Mouse (Mus musculus) midbrain, embryonic 16.5 days (tissue): ENCODE results near the gene Aldh3b1. TPM values are rescaled to one million over a fixed set of nuclear protein-coding genes. Genes with fewer than 3 reads are reported as not detected.

Experiments used
- ATAC-seq: fragments of 200-750 bp; cut with Nextera tagmentation; 2 replicates; pipeline ENCODE4 v1.8.0; 2017; ENCODE audit warnings: moderate TSS enrichment
- H3K27ac ChIP-seq: fragments of 300-500 bp; sonication (generic); 2 replicates; pipeline ENCODE4 v1.5.1; 2014; ENCODE audit warnings: mild to moderate bottlenecking, low read length, mixed read lengths
- H3K27me3 ChIP-seq: fragments of 300-500 bp; sonication (generic); 2 replicates; pipeline ENCODE4 v1.6.1; 2014; ENCODE audit warnings: low read depth, low read length, mixed read lengths; ENCODE audit not compliant: control insufficient read depth, insufficient read depth
- H3K36me3 ChIP-seq: fragments of 300-500 bp; sonication (generic); 2 replicates; pipeline ENCODE4 v1.6.1; 2014; ENCODE audit warnings: mild to moderate bottlenecking, low read length, moderate library complexity, mixed read lengths; ENCODE audit not compliant: control insufficient read depth, insufficient read depth
- H3K4me1 ChIP-seq: fragments of 300-500 bp; sonication (generic); 2 replicates; pipeline ENCODE4 v1.6.1; 2014; ENCODE audit warnings: mild to moderate bottlenecking, low read length, mixed read lengths; ENCODE audit not compliant: control insufficient read depth, insufficient read depth
- H3K4me2 ChIP-seq: fragments of 300-500 bp; sonication (generic); 2 replicates; pipeline ENCODE4 v1.6.1; 2014; ENCODE audit warnings: mild to moderate bottlenecking, low read length, mixed read lengths
- H3K4me3 ChIP-seq: fragments of 300-500 bp; sonication (generic); 2 replicates; pipeline ENCODE4 v1.5.1; 2014; ENCODE audit warnings: low read depth, mild to moderate bottlenecking, low read length, moderate library complexity, mixed read lengths
- H3K9ac ChIP-seq: fragments of 300-500 bp; sonication (generic); 2 replicates; pipeline ENCODE4 v1.6.1; 2014; ENCODE audit warnings: low read depth, low read length, mixed read lengths
- H3K9me3 ChIP-seq: fragments of 300-500 bp; sonication (generic); replicated peaks from 2 replicates; pipeline ENCODE4 v1.6.1; 2014; ENCODE audit warnings: mild to moderate bottlenecking, low read length, mixed read lengths; ENCODE audit not compliant: control insufficient read depth, poor library complexity, severe bottlenecking
- WGBS: fragments of 180-500 bp; shearing (Covaris S2); extraction: QIAGEN DNeasy Blood & Tissue Kit; methylation state at CpG from one replicate; pipeline ENCODE4 v1.1.7; 2014; 5-methylcytosine and 5-hydroxymethylcytosine counted together
- polyA plus RNA-seq: library from polyadenylated mRNA; unstranded; fragments of >200 nt; fragmentation: Nextera tagmentation; extraction: Ambion mirVana; gene quantifications from 2 replicates; pipeline ENCODE4 v1.2.1, GENCODE M21; 2015

The Aldh3b1 gene
- polyA plus RNA-seq, 1 experiment from 2014 or later = 2.0 TPM

DNA sequence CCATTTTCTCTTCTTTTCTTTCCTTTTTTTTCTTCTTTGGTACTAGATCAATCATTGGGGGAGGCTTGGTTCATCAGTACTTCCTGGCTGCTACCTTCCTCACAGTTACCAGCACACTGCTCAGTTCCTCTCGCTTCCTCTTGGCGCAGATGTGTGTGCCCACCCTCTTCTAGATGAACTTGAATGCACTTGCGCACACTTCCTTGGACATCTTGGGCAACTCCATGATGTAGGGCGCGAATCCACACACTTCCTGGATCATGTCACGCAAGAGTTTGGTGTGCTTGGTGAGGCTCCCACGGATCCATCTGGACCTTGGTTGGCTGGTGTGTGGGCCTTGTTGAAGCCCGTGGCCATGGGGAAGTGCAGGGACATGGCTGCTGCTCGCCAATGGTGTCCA lies 2.1 kb upstream of the Aldh3b1 start:
- no peaks in the 10 kb centered on the region for H3K36me3 ChIP-seq
- H3K9me3 ChIP-seq = no peaks in the 10 kb centered on the region
- ATAC-seq = no peak
- 91% methylated on average over 9 of the region's 9 CpGs for WGBS
- H3K4me2 ChIP-seq = no peak overlapping the region
- H3K27ac ChIP-seq = no peak overlapping the region
- no peak overlapping the region for H3K9ac ChIP-seq
- H3K4me3 ChIP-seq = no peak overlapping the region
- H3K4me1 ChIP-seq = peaks cover 13% of the 10 kb centered on the region
- peaks cover 8% of the 10 kb centered on the region for H3K27me3 ChIP-seq

DNA sequence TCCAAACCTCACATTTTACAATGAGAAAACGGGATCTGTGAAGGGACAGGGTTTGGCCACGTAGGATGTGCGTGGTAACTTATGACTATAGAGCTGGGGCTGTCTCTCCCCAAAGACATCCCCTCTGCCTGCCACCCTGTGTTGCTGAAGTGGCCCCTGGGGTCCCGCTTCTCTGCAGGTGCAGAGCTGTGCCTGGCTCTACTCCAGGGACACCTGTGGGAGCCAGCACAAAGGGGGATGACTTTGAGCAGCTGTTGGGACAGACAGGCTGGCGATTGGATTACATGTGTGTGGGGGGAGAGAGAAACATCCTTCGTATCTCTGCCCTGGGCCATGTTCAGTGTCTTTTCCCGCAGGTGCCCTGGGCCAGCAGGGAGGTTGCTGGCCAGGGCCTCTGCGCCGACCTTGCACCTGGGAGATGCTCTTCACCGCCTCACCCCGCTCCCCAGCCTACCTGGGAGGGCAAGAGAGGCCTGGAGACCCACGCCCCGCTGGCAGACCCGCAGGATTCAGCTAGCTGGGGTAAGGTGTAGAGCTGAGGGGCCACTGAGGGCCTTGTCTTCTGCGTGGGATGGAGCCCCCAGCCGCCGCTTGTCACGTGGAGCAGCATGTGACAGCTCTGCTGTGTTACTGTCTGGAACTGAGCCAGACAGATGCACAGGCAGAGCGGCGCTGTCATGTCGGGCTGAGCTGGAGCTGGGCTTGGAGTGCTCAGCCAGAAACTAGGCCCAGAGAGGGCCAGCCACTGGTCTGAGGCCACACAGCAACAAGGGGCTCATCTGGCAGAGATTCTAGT lies 852 bp upstream of the Aldh3b1 start:
- WGBS = 73% methylated on average over 21 of the region's 21 CpGs
- Histone ChIP-seq H3K9me3 (no peaks in the 10 kb centered on the region), H3K9ac (no peak overlapping the region), H3K27me3 (peaks cover 3% of the 10 kb centered on the region), H3K4me3 (no peak overlapping the region), H3K27ac (peak overlapping the region; percentile 55; the same call in 1 of the 2 replicates), H3K36me3 (no peaks in the 10 kb centered on the region), H3K4me2 (no peak overlapping the region), H3K4me1 (peaks cover 6% of the 10 kb centered on the region)
- ATAC-seq = no peak

DNA sequence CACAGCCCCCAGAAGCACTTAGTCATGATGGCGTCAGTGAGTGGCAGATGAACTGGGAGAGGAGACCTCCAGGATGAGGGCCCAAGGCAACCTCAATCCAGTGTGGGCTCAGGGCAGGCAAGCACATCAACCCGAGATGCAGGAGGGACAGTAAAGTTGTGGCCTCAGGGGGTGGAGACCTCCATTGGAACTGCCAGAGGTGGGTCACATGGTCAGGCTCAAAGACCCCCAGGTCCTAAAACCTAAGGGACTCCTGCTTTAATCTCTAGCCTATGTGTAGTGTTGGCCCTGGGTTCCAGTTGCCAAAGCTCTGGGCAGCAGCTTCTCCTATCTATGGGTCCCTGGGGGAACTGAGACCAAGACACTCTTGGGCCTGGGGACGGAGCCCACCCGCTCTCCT lies 829 bp downstream of the Aldh3b1 start:
- Histone ChIP-seq H3K9me3 (no peaks in the 10 kb centered on the region), H3K27me3 (no peaks in the 10 kb centered on the region), H3K4me1 (peaks cover 2% of the 10 kb centered on the region; the same call in 1 of the 2 replicates), H3K27ac (no peak overlapping the region), H3K4me2 (no peak overlapping the region), H3K4me3 (no peak overlapping the region), H3K36me3 (no peaks in the 10 kb centered on the region), H3K9ac (no peak overlapping the region)
- ATAC-seq = no peak
- WGBS = 79% methylated on average over 4 of the region's 4 CpGs

DNA sequence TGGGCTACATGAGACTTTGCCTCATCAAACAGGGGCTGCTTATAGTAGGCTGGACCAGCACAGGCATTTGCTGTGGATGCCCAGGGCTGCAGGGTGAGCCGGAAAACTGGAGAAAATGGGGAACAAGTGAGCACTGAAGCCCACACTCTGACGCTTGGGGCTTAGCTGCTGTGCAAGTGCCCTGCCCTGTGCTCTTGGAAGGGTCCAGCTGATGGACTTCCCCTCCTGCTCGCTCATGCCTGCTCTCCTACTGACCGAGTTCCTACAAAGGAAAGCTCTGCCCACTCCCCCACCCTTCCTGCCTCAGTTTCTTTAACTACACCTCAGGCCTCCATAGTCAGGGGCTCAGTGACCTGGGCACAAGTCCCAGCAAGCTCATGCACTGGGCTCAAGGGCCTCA lies 1.6 kb downstream of the Aldh3b1 start:
- Histone ChIP-seq H3K4me2 (no peak overlapping the region), H3K9ac (no peak overlapping the region)
- ATAC-seq = no peak

DNA sequence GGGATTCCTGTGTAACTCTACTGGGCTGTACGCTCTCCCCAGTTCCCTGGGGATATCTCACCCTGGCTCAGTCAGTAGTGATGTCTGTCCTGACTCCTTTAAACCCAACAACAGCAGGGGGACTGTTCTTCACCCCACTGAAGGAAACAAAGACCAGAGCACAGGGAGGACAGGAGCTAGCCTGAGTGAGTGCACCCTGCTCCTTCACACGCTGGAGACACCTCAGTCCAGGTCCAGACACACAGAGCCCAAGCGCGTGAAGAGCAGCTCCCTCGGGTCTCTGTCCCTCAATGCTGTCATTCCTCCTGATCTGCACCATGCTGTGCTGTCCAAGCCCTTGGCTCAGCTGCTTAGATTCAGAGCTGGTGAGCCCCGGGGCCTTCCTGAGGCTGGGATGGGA lies 2.9 kb downstream of the Aldh3b1 start:
- no peak overlapping the region for H3K9ac ChIP-seq
- peaks cover 2% of the 10 kb centered on the region; the same call in 1 of the 2 replicates for H3K4me1 ChIP-seq
- WGBS = 58% methylated on average over 6 of the region's 6 CpGs
- H3K27ac ChIP-seq = no peak overlapping the region
- H3K27me3 ChIP-seq = no peaks in the 10 kb centered on the region
- no peak overlapping the region for H3K4me2 ChIP-seq
- no peaks in the 10 kb centered on the region for H3K9me3 ChIP-seq
- no peak overlapping the region for H3K4me3 ChIP-seq
- ATAC-seq = no peak
- H3K36me3 ChIP-seq = no peaks in the 10 kb centered on the region

More for the DNA sequence above, 1.6 kb downstream of the Aldh3b1 start:
- peaks cover 2% of the 10 kb centered on the region; the same call in 1 of the 2 replicates for H3K4me1 ChIP-seq
- H3K4me3 ChIP-seq = no peak overlapping the region
- H3K36me3 ChIP-seq = no peaks in the 10 kb centered on the region
- WGBS = 86% methylated on average over 4 of the region's 4 CpGs
- no peaks in the 10 kb centered on the region for H3K27me3 ChIP-seq
- no peaks in the 10 kb centered on the region for H3K9me3 ChIP-seq
- H3K27ac ChIP-seq = no peak overlapping the region

DNA sequence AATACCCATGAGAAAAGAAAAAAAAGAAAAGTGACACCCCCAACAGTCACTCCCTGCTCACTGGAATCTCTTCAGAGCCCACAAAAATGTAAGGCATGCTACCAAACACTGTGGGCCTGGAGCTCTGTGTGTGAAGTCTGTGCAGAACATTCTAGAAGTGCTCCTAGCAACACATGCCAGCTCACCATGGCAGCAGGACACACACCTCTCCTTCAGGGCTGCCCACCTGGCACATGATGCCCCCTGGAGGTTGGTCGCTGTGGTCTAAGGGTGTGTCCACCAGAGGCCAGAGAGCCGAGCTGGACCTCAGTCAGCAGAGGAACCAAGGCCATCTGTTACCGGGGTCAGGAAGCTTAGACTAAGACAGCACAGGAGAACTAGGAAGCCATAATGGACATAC lies 3.3 kb downstream of the Aldh3b1 start:
- Histone ChIP-seq H3K4me1 (peaks cover 2% of the 10 kb centered on the region; the same call in 1 of the 2 replicates), H3K36me3 (no peaks in the 10 kb centered on the region), H3K4me3 (no peak overlapping the region), H3K4me2 (no peak overlapping the region), H3K27me3 (no peaks in the 10 kb centered on the region), H3K9me3 (no peaks in the 10 kb centered on the region), H3K9ac (no peak overlapping the region), H3K27ac (no peak overlapping the region)
- 64% methylated on average over 3 of the region's 3 CpGs for WGBS
- no peak for ATAC-seq

DNA sequence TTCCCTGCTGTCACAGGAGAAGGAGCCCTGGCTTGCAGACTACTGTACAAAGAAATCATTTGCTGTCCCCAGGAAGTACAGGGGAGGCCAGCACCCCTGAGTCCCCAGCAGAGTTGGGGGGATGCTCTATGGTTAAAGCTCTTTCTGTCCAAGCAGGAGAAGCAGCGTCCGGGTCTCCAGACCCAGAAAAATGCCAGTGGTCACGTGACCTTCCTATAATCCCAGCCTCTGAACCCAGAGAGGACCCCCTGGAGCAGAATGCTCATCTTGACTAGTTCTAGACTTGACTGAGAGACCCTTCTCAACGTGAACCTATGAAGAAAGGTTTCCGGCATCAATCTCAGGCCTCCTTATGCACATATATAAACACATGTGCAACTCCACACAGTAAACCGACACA lies 3.7 kb downstream of the Aldh3b1 start:
- Histone ChIP-seq H3K27ac (no peak overlapping the region), H3K27me3 (no peaks in the 10 kb centered on the region), H3K4me1 (peaks cover 2% of the 10 kb centered on the region; the same call in 1 of the 2 replicates), H3K4me3 (no peak overlapping the region), H3K36me3 (no peaks in the 10 kb centered on the region), H3K4me2 (no peak overlapping the region), H3K9me3 (no peaks in the 10 kb centered on the region), H3K9ac (no peak overlapping the region)
- ATAC-seq = no peak
- 81% methylated on average over 6 of the region's 6 CpGs for WGBS

DNA sequence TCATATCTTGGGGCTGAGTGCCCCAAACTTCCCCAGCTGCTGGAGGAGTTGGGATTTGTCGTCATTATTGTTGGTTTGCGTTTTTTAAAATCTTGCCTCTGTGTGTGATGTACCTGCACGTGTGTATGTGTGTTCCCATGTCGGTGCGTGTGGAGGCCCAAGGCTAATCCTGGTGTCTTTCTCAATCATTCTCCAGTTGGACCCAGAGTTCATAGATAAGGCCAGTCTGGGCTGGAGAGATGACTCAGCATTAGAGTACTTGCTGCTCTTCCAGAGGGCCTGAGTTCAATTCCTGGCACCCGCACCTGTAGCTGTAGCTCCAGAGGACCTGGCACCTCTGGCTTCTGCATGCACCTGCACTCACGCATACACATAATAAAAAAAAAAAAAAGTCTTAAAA lies 4.7 kb downstream of the Aldh3b1 start:
- no peak overlapping the region for H3K27ac ChIP-seq
- no peak overlapping the region for H3K4me3 ChIP-seq
- no peak overlapping the region for H3K4me2 ChIP-seq
- H3K36me3 ChIP-seq = no peaks in the 10 kb centered on the region
- H3K27me3 ChIP-seq = no peaks in the 10 kb centered on the region
- WGBS = 94% methylated on average over 7 of the region's 7 CpGs
- ATAC-seq = no peak
- no peak overlapping the region for H3K9ac ChIP-seq
- H3K4me1 ChIP-seq = peaks cover 2% of the 10 kb centered on the region; the same call in 1 of the 2 replicates
- H3K9me3 ChIP-seq = no peaks in the 10 kb centered on the region

DNA sequence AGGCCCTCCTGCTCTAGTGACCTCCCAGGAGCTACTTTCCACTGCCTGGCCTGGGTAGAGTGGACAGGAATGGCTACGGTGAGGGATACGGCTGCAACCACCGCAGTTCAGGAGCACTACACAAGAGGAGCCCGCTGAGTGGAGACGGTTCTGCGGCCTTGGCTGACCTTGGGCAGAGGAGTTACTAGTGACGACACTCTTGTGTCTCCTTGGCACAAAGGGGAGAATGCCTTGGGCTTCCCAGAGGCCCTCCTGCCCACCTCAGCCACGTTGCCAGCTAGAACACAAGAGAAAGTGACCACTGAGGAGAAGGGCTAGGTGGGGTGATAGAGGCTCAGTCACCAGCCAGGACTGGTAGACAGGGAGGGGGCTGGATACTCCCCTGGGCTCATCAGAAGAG lies 5.4 kb downstream of the Aldh3b1 start:
- no peak for ATAC-seq
- no peaks in the 10 kb centered on the region for H3K9me3 ChIP-seq
- no peaks in the 10 kb centered on the region for H3K36me3 ChIP-seq
- H3K4me2 ChIP-seq = no peak overlapping the region
- no peak overlapping the region for H3K9ac ChIP-seq
- no peaks in the 10 kb centered on the region for H3K27me3 ChIP-seq
- H3K4me3 ChIP-seq = no peak overlapping the region
- WGBS = 74% methylated on average over 8 of the region's 8 CpGs
- peaks cover under 1% of the 10 kb centered on the region; the same call in 1 of the 2 replicates for H3K4me1 ChIP-seq
- no peak overlapping the region for H3K27ac ChIP-seq
